Mouse (Mus musculus) heart, embryonic 11.5 days (tissue): ENCODE data around the gene Nwd1. TPM values are rescaled to one million over a fixed set of nuclear protein-coding genes. Genes with fewer than 3 reads are reported as not detected.

Experiments
- ATAC-seq: fragments of 200-750 bp; cut with Nextera tagmentation; replicated peaks from 2 replicates; pipeline ENCODE4 v1.8.0; 2017; ENCODE audit warnings: moderate library complexity; ENCODE audit not compliant: insufficient number of reproducible peaks, low FRiP score, low TSS enrichment
- H3K27ac ChIP-seq: fragments of 300-500 bp; sonication (generic); 2 replicates; pipeline ENCODE4 v1.5.1; 2014; ENCODE audit warnings: mild to moderate bottlenecking, low read depth, low read length
- H3K27me3 ChIP-seq: fragments of 300-500 bp; sonication (generic); 2 replicates; pipeline ENCODE4 v1.6.1; 2014; ENCODE audit warnings: mild to moderate bottlenecking, low read length, mixed read lengths; ENCODE audit not compliant: control insufficient read depth, insufficient read depth
- H3K36me3 ChIP-seq: fragments of 300-500 bp; sonication (generic); 2 replicates; pipeline ENCODE4 v1.6.1; 2014; ENCODE audit warnings: mild to moderate bottlenecking, low read length, moderate library complexity, mixed read lengths; ENCODE audit not compliant: control insufficient read depth, insufficient read depth
- H3K4me1 ChIP-seq: fragments of 300-500 bp; sonication (generic); 2 replicates; pipeline ENCODE4 v1.6.1; 2014; ENCODE audit warnings: low read length; ENCODE audit not compliant: control insufficient read depth, insufficient read depth
- H3K4me2 ChIP-seq: fragments of 300-500 bp; sonication (generic); 2 replicates; pipeline ENCODE4 v1.6.1; 2014; ENCODE audit warnings: mild to moderate bottlenecking, moderate library complexity
- H3K4me3 ChIP-seq: fragments of 300-500 bp; sonication (generic); 2 replicates; pipeline ENCODE4 v1.5.1; 2014; ENCODE audit warnings: low read depth, low read length
- H3K9ac ChIP-seq: fragments of 300-500 bp; sonication (generic); 2 replicates; pipeline ENCODE4 v1.6.1; 2014; ENCODE audit warnings: mild to moderate bottlenecking, low read depth, low read length, moderate library complexity
- H3K9me3 ChIP-seq: fragments of 300-500 bp; sonication (generic); replicated peaks from 2 replicates; pipeline ENCODE4 v1.6.1; 2016; ENCODE audit warnings: low read length; ENCODE audit not compliant: control insufficient read depth
- WGBS: fragments of 180-500 bp; shearing (Covaris S2); extraction: QIAGEN DNeasy Blood & Tissue Kit; methylation state at CpG from one replicate; pipeline ENCODE4 v1.1.7; 2014; ENCODE audit not compliant: insufficient replicate concordance; 5-methylcytosine and 5-hydroxymethylcytosine counted together
- polyA plus RNA-seq: library from polyadenylated mRNA; unstranded; fragments of >200 nt; fragmentation: Nextera tagmentation; extraction: Ambion mirVana; gene quantifications from 2 replicates; pipeline ENCODE4 v1.2.1, GENCODE M21; 2014

Nwd1 gene
- polyA plus RNA-seq, 1 experiment from 2014 or later = 0.07 TPM

- Histone ChIP-seq H3K27me3 (no peaks in the 10 kb centered on the region), H3K9ac (no peak overlapping the region), H3K9me3 (no peaks in the 10 kb centered on the region), H3K4me3 (no peak overlapping the region), H3K4me2 (no peak overlapping the region), H3K27ac (no peak overlapping the region), H3K4me1 (no peaks in the 10 kb centered on the region), H3K36me3 (peaks cover 57% of the 10 kb centered on the region)
- no peak for ATAC-seq
- 90% methylated on average over 3 of the region's 3 CpGs for WGBS
Measured at GRCm38 (mm10) chr8:72751126-72751525, 104.6 kb downstream of the Nwd1 start.

- Histone ChIP-seq H3K4me3 (no peak overlapping the region), H3K27me3 (no peaks in the 10 kb centered on the region), H3K4me2 (no peak overlapping the region), H3K27ac (no peak overlapping the region), H3K9me3 (no peaks in the 10 kb centered on the region), H3K36me3 (peaks cover 57% of the 10 kb centered on the region), H3K9ac (no peak overlapping the region), H3K4me1 (no peaks in the 10 kb centered on the region)
- WGBS = 69% methylated on average over 3 of the region's 3 CpGs
- no peak for ATAC-seq
Measured at GRCm38 (mm10) chr8:72752289-72752688, 105.8 kb downstream of the Nwd1 start.

- ATAC-seq = no peak
- WGBS = 95% methylated on average over 9 of the region's 9 CpGs
- Histone ChIP-seq H3K4me2 (no peak overlapping the region), H3K27me3 (no peaks in the 10 kb centered on the region), H3K9ac (no peak overlapping the region), H3K9me3 (no peaks in the 10 kb centered on the region), H3K27ac (no peak overlapping the region), H3K4me3 (no peak overlapping the region), H3K36me3 (peaks cover 53% of the 10 kb centered on the region), H3K4me1 (no peaks in the 10 kb centered on the region)
Measured at GRCm38 (mm10) chr8:72753165-72753564, 106.7 kb downstream of the Nwd1 start.

- no peaks in the 10 kb centered on the region for H3K4me1 ChIP-seq
- H3K9me3 ChIP-seq = no peaks in the 10 kb centered on the region
- H3K4me2 ChIP-seq = no peak overlapping the region
- WGBS = 78% methylated on average over 2 of the region's 2 CpGs
- no peak overlapping the region for H3K9ac ChIP-seq
- no peaks in the 10 kb centered on the region for H3K27me3 ChIP-seq
- peaks cover 58% of the 10 kb centered on the region for H3K36me3 ChIP-seq
- H3K27ac ChIP-seq = no peak overlapping the region
- no peak for ATAC-seq
- no peak overlapping the region for H3K4me3 ChIP-seq
Measured at GRCm38 (mm10) chr8:72753781-72754180, 107.3 kb downstream of the Nwd1 start.

GRCm38 (mm10) chr8:72756031-72756430 lies 109.5 kb downstream of the Nwd1 start:
- Histone ChIP-seq H3K4me3 (no peak overlapping the region), H3K4me1 (no peaks in the 10 kb centered on the region), H3K9ac (no peak overlapping the region), H3K4me2 (no peak overlapping the region), H3K27me3 (no peaks in the 10 kb centered on the region), H3K27ac (no peak overlapping the region), H3K36me3 (peaks cover 41% of the 10 kb centered on the region), H3K9me3 (no peaks in the 10 kb centered on the region)
- 92% methylated on average over 2 of the region's 2 CpGs for WGBS
- ATAC-seq = no peak

GRCm38 (mm10) chr8:72756771-72757390 lies 110.4 kb downstream of the Nwd1 start:
- Histone ChIP-seq H3K4me1 (no peaks in the 10 kb centered on the region), H3K36me3 (peaks cover 36% of the 10 kb centered on the region), H3K27me3 (no peaks in the 10 kb centered on the region), H3K4me2 (no peak overlapping the region), H3K9ac (no peak overlapping the region), H3K4me3 (no peak overlapping the region), H3K9me3 (no peaks in the 10 kb centered on the region), H3K27ac (no peak overlapping the region)
- WGBS = 95% methylated on average over 35 of the region's 35 CpGs
- ATAC-seq = no peak

- H3K36me3 ChIP-seq = peaks cover 36% of the 10 kb centered on the region
- no peaks in the 10 kb centered on the region for H3K9me3 ChIP-seq
- no peak overlapping the region for H3K9ac ChIP-seq
- WGBS = 92% methylated on average over 15 of the region's 15 CpGs
- no peaks in the 10 kb centered on the region for H3K27me3 ChIP-seq
- H3K4me1 ChIP-seq = no peaks in the 10 kb centered on the region
- ATAC-seq = no peak
- no peak overlapping the region for H3K4me2 ChIP-seq
- no peak overlapping the region for H3K4me3 ChIP-seq
- H3K27ac ChIP-seq = no peak overlapping the region
Measured at GRCm38 (mm10) chr8:72757426-72758195, 111.1 kb downstream of the Nwd1 start.

GRCm38 (mm10) chr8:72758310-72758709 lies 111.8 kb downstream of the Nwd1 start:
- Histone ChIP-seq H3K36me3 (peaks cover 32% of the 10 kb centered on the region), H3K4me3 (no peak overlapping the region), H3K27ac (no peak overlapping the region), H3K9ac (no peak overlapping the region), H3K4me1 (no peaks in the 10 kb centered on the region), H3K4me2 (no peak overlapping the region), H3K9me3 (no peaks in the 10 kb centered on the region), H3K27me3 (no peaks in the 10 kb centered on the region)
- ATAC-seq = no peak

GRCm38 (mm10) chr8:72760216-72760615 lies 113.7 kb downstream of the Nwd1 start:
- 79% methylated on average over 3 of the region's 3 CpGs for WGBS
- H3K4me1 ChIP-seq = no peaks in the 10 kb centered on the region

More at GRCm38 (mm10) chr8:72760216-72760615, 113.7 kb downstream of the Nwd1 start:
- no peak overlapping the region for H3K27ac ChIP-seq
- H3K27me3 ChIP-seq = no peaks in the 10 kb centered on the region
- no peak overlapping the region for H3K9ac ChIP-seq
- H3K4me2 ChIP-seq = no peak overlapping the region
- ATAC-seq = no peak
- no peak overlapping the region for H3K4me3 ChIP-seq
- H3K9me3 ChIP-seq = no peaks in the 10 kb centered on the region
- peaks cover 29% of the 10 kb centered on the region for H3K36me3 ChIP-seq
